Mouse (Mus musculus): ENCODE measurements at regions not wholly inside any gene's neighbourhood (a gene's known extent, or its start where the extent isn't known, plus 50 kb on each side); places are given as distances from the start of the nearest gene placed in this dataset.
"Not testable (repeated sequence)": the region's sequence is repeated elsewhere in the genome, so short reads cannot be mapped to it uniquely, and the experiment has no call there.

GRCm38 (mm10) chr12:115647599-115647998 is 399.9 kb upstream of the Zfp386 start:
- Histone ChIP-seq H3K9me3 (peaks cover 14% of the 10 kb centered on the region), H3K36me3 (no peaks in the 10 kb centered on the region), H3K4me3 (replicated peaks) (no peak overlapping the region), H3K27ac (no peak overlapping the region), H3K4me2 (replicated peaks) (no peak overlapping the region), H3K4me1 (replicated peaks) (no peaks in the 10 kb centered on the region), H3K9ac (replicated peaks) (no peak overlapping the region), H3K27me3 (no peaks in the 10 kb centered on the region)
- ATAC-seq, result no peak
- 64% methylated on average over 3 of the region's 3 CpGs for WGBS

DNA sequence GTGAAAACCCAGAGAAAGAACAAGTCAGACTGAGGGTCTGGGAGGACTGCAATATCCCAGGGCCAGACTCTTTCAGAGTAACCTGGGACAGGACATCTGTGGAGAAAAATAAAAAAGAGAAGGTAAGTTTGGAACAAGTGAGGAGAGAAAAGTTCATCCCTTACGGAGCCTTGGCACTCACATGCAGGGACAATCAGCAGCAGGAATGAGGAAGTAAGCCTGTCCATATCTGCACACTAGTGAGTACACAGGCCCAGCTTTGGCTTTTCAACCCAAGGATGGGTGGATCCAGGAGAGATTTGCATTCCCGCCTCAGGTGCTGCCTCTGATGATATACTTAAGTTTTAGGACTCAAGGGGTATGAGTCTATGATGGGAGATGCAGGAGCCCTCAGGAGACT is 399.4 kb upstream of the Zfp386 start:
- ATAC-seq; H3K4me3 ChIP-seq (replicated peaks); H3K4me2 ChIP-seq (replicated peaks); H3K9ac ChIP-seq (replicated peaks); H3K36me3 ChIP-seq; H3K27me3 ChIP-seq; H3K27ac ChIP-seq; H3K4me1 ChIP-seq (replicated peaks): not testable (repeated sequence)
- H3K9me3 ChIP-seq, result peaks cover 14% of the 10 kb centered on the region
- 86% methylated on average over 2 of the region's 2 CpGs for WGBS

GRCm38 (mm10) chr12:115655781-115656180 is 391.7 kb upstream of the Zfp386 start:
- WGBS, result 83% methylated on average over 1 of the region's 1 CpGs
- no peak overlapping the region for H3K9ac ChIP-seq (replicated peaks)

DNA sequence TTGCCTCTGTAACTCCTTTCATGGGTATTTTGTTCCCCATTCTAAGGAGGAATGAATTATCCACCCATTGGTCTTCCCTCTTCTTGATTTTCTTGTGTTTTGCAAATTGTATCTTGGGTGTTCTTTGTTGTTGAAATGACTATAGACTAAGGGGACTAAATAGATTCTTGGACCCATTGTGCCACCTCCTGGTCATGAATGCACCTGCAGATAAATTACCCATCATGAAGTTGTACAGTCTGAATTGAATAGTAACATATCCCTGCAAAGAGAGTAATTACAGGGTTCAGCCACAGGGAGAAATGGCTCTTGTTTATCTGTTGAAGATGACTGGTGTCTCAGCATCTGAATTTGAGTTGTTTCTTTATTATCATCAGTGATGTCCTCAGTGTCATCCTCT is 383.4 kb upstream of the Zfp386 start:
- ATAC-seq; H3K27ac ChIP-seq; H3K36me3 ChIP-seq; H3K9ac ChIP-seq (replicated peaks); H3K27me3 ChIP-seq; H3K4me3 ChIP-seq (replicated peaks); H3K4me2 ChIP-seq (replicated peaks); H3K4me1 ChIP-seq (replicated peaks): not testable (repeated sequence)
- peaks cover 26% of the 10 kb centered on the region; the same call in 1 of the 2 replicates for H3K9me3 ChIP-seq

More at GRCm38 (mm10) chr12:115655781-115656180, 391.7 kb upstream of the Zfp386 start:
- no peaks in the 10 kb centered on the region for H3K27me3 ChIP-seq
- peaks cover 25% of the 10 kb centered on the region for H3K9me3 ChIP-seq
- H3K36me3 ChIP-seq, result no peaks in the 10 kb centered on the region
- H3K4me1 ChIP-seq (replicated peaks), result no peaks in the 10 kb centered on the region
- H3K27ac ChIP-seq, result no peak overlapping the region
- H3K4me3 ChIP-seq (replicated peaks), result no peak overlapping the region
- no peak for ATAC-seq
- no peak overlapping the region for H3K4me2 ChIP-seq (replicated peaks)

DNA sequence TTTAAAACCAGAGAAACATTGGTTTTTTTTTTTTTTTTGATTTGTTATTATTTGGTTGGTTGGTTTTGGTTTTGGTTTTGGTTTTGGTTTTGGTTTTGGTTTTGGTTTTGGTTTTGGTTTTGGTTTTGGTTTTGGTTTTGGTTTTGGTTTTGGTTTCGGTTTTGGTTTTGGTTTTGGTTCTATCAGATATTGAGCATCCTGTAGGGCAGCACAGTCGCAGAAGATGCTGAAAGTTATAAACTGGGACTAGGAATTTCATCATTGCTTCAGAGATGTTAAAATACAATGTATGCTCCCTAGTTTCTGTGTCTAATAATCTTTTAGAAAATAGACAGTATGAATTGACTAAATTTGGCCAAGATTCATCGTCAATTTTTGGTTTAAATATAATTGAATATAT is 375.8 kb upstream of the Zfp386 start:
- H3K9me3 ChIP-seq, result peaks cover 16% of the 10 kb centered on the region
- H3K27me3 ChIP-seq; H3K36me3 ChIP-seq; H3K9ac ChIP-seq (replicated peaks); ATAC-seq; H3K27ac ChIP-seq; H3K4me3 ChIP-seq (replicated peaks); H3K4me1 ChIP-seq (replicated peaks); H3K4me2 ChIP-seq (replicated peaks): not testable (repeated sequence)
- 79% methylated on average over 3 of the region's 3 CpGs for WGBS

DNA sequence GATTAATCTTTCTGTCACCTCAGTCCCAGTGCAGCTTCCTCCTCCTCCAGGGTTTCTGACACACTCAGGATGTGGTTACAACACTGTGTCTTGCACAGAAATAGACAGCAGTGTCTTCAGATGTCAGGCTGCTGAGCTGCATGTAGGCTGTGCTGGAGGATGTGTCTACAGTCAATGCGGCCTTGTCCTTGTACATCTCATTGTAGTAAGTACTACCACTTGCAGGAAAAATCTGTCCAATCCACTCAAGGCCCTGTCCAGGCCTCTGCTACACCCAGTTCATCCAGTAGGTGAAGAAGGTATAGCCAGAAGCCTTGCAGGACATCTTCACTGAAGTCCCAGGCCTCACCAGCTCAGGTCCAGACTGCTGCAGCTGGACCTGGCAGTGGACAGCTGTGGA is 355.7 kb upstream of the Zfp386 start:
- H3K9ac ChIP-seq (replicated peaks), result no peak overlapping the region
- H3K4me2 ChIP-seq (replicated peaks), result no peak overlapping the region
- H3K36me3 ChIP-seq, result no peaks in the 10 kb centered on the region
- no peak overlapping the region for H3K27ac ChIP-seq
- 77% methylated on average over 1 of the region's 1 CpGs for WGBS
- no peaks in the 10 kb centered on the region for H3K4me1 ChIP-seq (replicated peaks)
- no peak for ATAC-seq
- H3K27me3 ChIP-seq, result no peaks in the 10 kb centered on the region
- peaks cover 16% of the 10 kb centered on the region for H3K9me3 ChIP-seq
- no peak overlapping the region for H3K4me3 ChIP-seq (replicated peaks)

GRCm38 (mm10) chr12:115709813-115710212 is 337.7 kb upstream of the Zfp386 start:
- H3K4me3 ChIP-seq (replicated peaks); H3K4me2 ChIP-seq (replicated peaks); H3K36me3 ChIP-seq; H3K4me1 ChIP-seq (replicated peaks); H3K9ac ChIP-seq (replicated peaks); ATAC-seq; H3K27me3 ChIP-seq; H3K27ac ChIP-seq; H3K9me3 ChIP-seq: not testable (repeated sequence)
- 14% methylated on average over 1 of the region's 1 CpGs for WGBS

DNA sequence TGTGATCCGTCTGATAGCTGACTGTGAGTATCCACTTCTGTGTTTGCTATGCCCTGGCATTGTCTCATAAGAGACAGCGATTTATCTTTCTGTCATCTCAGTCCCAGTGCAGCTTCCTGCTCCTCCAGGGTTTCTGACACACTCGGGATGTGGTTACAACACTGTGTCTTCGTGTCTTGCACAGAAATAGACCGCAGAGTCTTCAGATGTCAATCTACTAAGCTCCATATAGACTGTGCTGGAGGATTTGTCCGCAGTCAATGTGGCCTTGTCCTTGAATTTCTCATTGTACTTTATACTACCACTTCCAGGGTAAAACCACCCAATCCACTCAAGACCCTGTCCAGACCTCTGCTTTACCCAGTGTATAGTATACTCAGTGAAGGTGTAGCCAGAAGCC is 305.5 kb upstream of the Zfp386 start:
- peaks cover 12% of the 10 kb centered on the region; the same call in 1 of the 2 replicates for H3K9me3 ChIP-seq
- not testable (repeated sequence) for H3K36me3 ChIP-seq; H3K27ac ChIP-seq; H3K4me2 ChIP-seq (replicated peaks); H3K27me3 ChIP-seq; H3K9ac ChIP-seq (replicated peaks); ATAC-seq; H3K4me1 ChIP-seq (replicated peaks); H3K4me3 ChIP-seq (replicated peaks)
- 73% methylated on average over 4 of the region's 6 CpGs for WGBS

DNA sequence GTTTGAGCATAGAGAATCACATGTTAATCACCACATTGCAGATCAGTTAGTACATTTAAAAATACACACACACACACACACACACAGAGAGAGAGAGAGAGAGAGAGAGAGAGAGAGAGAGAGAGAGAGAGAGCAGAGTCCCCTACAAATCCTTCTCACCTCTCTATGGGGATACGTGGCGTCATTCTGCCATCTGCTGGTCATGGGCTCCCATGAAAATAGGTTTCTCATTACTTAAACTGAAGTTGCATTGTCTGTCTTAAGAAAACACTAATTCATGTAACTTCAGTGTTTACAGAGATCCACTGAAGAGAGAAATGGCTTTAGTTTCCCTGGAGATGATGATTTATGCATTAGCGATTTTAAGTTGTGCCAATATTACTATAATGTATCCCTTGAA is 297.9 kb upstream of the Zfp386 start:
- not testable (repeated sequence) for H3K4me2 ChIP-seq (replicated peaks)
- 46% methylated on average over 3 of the region's 3 CpGs for WGBS

GRCm38 (mm10) chr12:115753135-115753534 is 294.4 kb upstream of the Zfp386 start:
- H3K4me1 ChIP-seq (replicated peaks); H3K9me3 ChIP-seq; ATAC-seq; H3K9ac ChIP-seq (replicated peaks); H3K4me3 ChIP-seq (replicated peaks); H3K36me3 ChIP-seq; H3K27ac ChIP-seq; H3K4me2 ChIP-seq (replicated peaks); H3K27me3 ChIP-seq: not testable (repeated sequence)
- 88% methylated on average over 1 of the region's 1 CpGs for WGBS

More for the DNA sequence above, 297.9 kb upstream of the Zfp386 start:
- H3K9me3 ChIP-seq; ATAC-seq; H3K4me1 ChIP-seq (replicated peaks); H3K27ac ChIP-seq; H3K36me3 ChIP-seq; H3K4me3 ChIP-seq (replicated peaks); H3K27me3 ChIP-seq; H3K9ac ChIP-seq (replicated peaks): not testable (repeated sequence)

GRCm38 (mm10) chr12:115757526-115757925 is 290.0 kb upstream of the Zfp386 start:
- ATAC-seq; H3K9me3 ChIP-seq; H3K27ac ChIP-seq; H3K9ac ChIP-seq (replicated peaks); H3K27me3 ChIP-seq; H3K4me3 ChIP-seq (replicated peaks); H3K36me3 ChIP-seq; H3K4me2 ChIP-seq (replicated peaks); H3K4me1 ChIP-seq (replicated peaks): not testable (repeated sequence)
- 72% methylated on average over 4 of the region's 4 CpGs for WGBS

GRCm38 (mm10) chr12:115759041-115759440 is 288.5 kb upstream of the Zfp386 start:
- H3K4me3 ChIP-seq (replicated peaks); H3K27ac ChIP-seq; ATAC-seq; H3K4me2 ChIP-seq (replicated peaks); H3K9ac ChIP-seq (replicated peaks); H3K36me3 ChIP-seq; H3K27me3 ChIP-seq; H3K9me3 ChIP-seq; H3K4me1 ChIP-seq (replicated peaks): not testable (repeated sequence)
- 58% methylated on average over 3 of the region's 3 CpGs for WGBS

DNA sequence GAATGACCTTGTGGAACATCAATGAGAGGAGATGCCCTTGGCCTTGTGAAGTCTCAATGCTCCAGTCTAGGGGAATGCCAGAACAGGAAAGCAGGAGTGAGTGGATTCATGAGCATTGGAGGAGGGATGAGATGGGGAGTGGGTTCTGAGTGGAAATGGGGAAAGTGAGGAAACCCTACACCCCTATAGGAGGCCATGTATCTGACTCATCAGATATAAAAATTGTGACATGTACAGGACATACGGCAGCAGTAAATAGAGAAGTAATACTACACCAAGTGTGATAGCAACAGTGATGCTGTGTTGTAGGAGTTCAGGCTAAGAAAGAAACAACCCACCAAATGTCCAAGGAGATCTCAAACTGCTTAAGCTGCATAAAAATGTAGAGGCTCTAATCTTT is 285.8 kb upstream of the Zfp386 start:
- not testable (repeated sequence) for H3K27me3 ChIP-seq; H3K9me3 ChIP-seq; H3K36me3 ChIP-seq; H3K4me1 ChIP-seq (replicated peaks); H3K27ac ChIP-seq; H3K4me2 ChIP-seq (replicated peaks); H3K4me3 ChIP-seq (replicated peaks); ATAC-seq; H3K9ac ChIP-seq (replicated peaks)
- WGBS, result 83% methylated on average over 1 of the region's 1 CpGs
